Mouse (Mus musculus) kidney, embryonic 14.5 days (tissue): Measurements from ENCODE around the gene Foxn4. TPM values are rescaled to one million over a fixed set of nuclear protein-coding genes. Genes with fewer than 3 reads are reported as not detected.

Source experiments
- ATAC-seq: fragments of 200-750 bp; cut with Nextera tagmentation; 2 replicates; pipeline ENCODE4 v1.8.0; 2017; ENCODE audit warnings: moderate number of reproducible peaks, mild to moderate bottlenecking, moderate TSS enrichment, moderate library complexity; ENCODE audit not compliant: low FRiP score, low TSS enrichment
- H3K27ac ChIP-seq: fragments of 300-500 bp; sonication (generic); 2 replicates; pipeline ENCODE4 v1.5.1; 2014; ENCODE audit warnings: low read depth, mild to moderate bottlenecking, low read length, moderate library complexity, mixed read lengths
- H3K27me3 ChIP-seq: fragments of 300-500 bp; sonication (generic); 2 replicates; pipeline ENCODE4 v1.6.1; 2014; ENCODE audit warnings: mild to moderate bottlenecking, low read length; ENCODE audit not compliant: control insufficient read depth, insufficient read depth
- H3K36me3 ChIP-seq: fragments of 300-500 bp; sonication (generic); 2 replicates; pipeline ENCODE4 v1.6.1; 2014; ENCODE audit warnings: low read length, mixed read lengths; ENCODE audit not compliant: control insufficient read depth, insufficient read depth
- H3K4me1 ChIP-seq: fragments of 300-500 bp; sonication (generic); 2 replicates; pipeline ENCODE4 v1.6.1; 2014; ENCODE audit warnings: low read length, mixed read lengths; ENCODE audit not compliant: control insufficient read depth, insufficient read depth
- H3K4me2 ChIP-seq: fragments of 300-500 bp; sonication (generic); replicated peaks from 2 replicates; pipeline ENCODE4 v1.6.1; 2014; ENCODE audit warnings: low read depth, mild to moderate bottlenecking, low read length
- H3K4me3 ChIP-seq: fragments of 300-500 bp; sonication (generic); 2 replicates; pipeline ENCODE4 v1.5.1; 2014; ENCODE audit warnings: mild to moderate bottlenecking, low read length
- H3K9ac ChIP-seq: fragments of 300-500 bp; sonication (generic); 2 replicates; pipeline ENCODE4 v1.6.1; 2014; ENCODE audit warnings: low read depth, mild to moderate bottlenecking, low read length, moderate library complexity
- H3K9me3 ChIP-seq: fragments of 300-500 bp; sonication (generic); 2 replicates; pipeline ENCODE4 v1.6.1; 2016; ENCODE audit warnings: low read length; ENCODE audit not compliant: control insufficient read depth
- WGBS: fragments of 180-500 bp; shearing (Covaris S2); extraction: QIAGEN DNeasy Blood & Tissue Kit; methylation state at CpG from one replicate; pipeline ENCODE4 v1.1.7; 2014; 5-methylcytosine and 5-hydroxymethylcytosine counted together
- polyA plus RNA-seq: library from polyadenylated mRNA; unstranded; fragments of >200 nt; fragmentation: Nextera tagmentation; extraction: Ambion mirVana; gene quantifications from 2 replicates; pipeline ENCODE4 v1.2.1, GENCODE M21; 2014

Gene Foxn4
- polyA plus RNA-seq, 1 experiment from 2014 or later, result not detected

DNA sequence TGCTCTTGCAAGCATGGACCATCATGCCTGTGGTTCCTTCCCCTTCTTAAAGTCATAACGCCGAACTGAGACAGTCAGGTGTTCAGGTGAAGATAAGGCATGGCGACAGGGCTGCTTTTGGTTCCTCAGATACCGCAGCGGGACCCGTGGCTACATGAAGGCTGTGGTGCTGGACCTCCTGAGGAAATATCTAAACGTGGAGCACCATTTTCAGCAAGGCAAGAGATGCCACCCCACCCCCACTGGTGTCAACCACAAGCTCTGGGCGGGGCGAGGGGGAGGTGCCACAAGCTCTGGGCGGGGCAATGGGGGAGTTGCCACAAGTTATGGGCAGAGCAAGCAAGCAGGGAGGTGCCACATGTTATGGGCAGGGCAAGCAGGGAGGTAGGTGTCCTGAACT, 60.4 kb downstream of the Foxn4 start:
- H3K27me3 ChIP-seq, result no peaks in the 10 kb centered on the region
- no peaks in the 10 kb centered on the region for H3K4me1 ChIP-seq
- no peaks in the 10 kb centered on the region for H3K36me3 ChIP-seq
- no peaks in the 10 kb centered on the region for H3K9me3 ChIP-seq
- H3K9ac ChIP-seq, result no peak overlapping the region
- ATAC-seq, result no peak
- no peak overlapping the region for H3K27ac ChIP-seq
- 77% methylated on average over 10 of the region's 10 CpGs for WGBS
- H3K4me3 ChIP-seq, result no peak overlapping the region
- H3K4me2 ChIP-seq, result no peak overlapping the region

DNA sequence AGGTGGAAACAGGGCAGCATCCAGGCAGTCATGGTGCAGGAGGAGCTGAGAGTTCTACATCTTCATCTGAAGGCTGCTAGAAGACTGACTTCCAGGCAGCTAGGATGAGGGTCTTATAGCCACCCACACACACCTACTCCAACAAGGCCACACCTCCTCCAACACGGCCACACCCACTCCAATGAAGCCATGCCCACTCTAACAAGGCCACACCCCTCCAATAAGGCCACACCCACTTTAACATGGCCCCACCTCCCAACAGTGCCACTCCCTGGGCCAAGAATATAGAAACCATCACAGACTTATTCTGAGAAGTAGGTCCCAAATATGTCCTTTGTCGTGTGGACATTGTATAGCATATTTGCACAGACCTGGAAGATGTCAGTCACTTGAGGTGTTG, 67.4 kb downstream of the Foxn4 start:
- Histone ChIP-seq H3K4me2 (no peak overlapping the region), H3K4me3 (no peak overlapping the region), H3K36me3 (no peaks in the 10 kb centered on the region), H3K4me1 (no peaks in the 10 kb centered on the region), H3K27ac (no peak overlapping the region), H3K9ac (no peak overlapping the region), H3K9me3 (no peaks in the 10 kb centered on the region), H3K27me3 (no peaks in the 10 kb centered on the region)
- no peak for ATAC-seq
- WGBS, result 88% methylated on average over 2 of the region's 2 CpGs

Other genes starting within 250 kb of the Foxn4 start
- gene Usp30, start 208.3 kb downstream of the Foxn4 start, polyA plus RNA-seq, result 9.3 and 10.7 TPM in 2 replicates
- 0.09 TPM in 1 of 2 replicates, not detected in the other for gene Svop, start 182.2 kb downstream of the Foxn4 start, polyA plus RNA-seq
- 11.6 and 13.3 TPM in 2 replicates for gene Alkbh2, start 145.6 kb downstream of the Foxn4 start, polyA plus RNA-seq
- 38.1 and 44.6 TPM in 2 replicates for gene Ung, start 143.4 kb downstream of the Foxn4 start, polyA plus RNA-seq
- gene Acacb, start 127.3 kb downstream of the Foxn4 start, polyA plus RNA-seq, result 4.4 and 4.8 TPM in 2 replicates
- gene Myo1h, start 15.4 kb upstream of the Foxn4 start, polyA plus RNA-seq, result 1.8 and 2.7 TPM in 2 replicates
- 50.7 and 86.2 TPM in 2 replicates for gene Kctd10, start 106.7 kb upstream of the Foxn4 start, polyA plus RNA-seq
- gene Ube3b, start 106.8 kb upstream of the Foxn4 start, polyA plus RNA-seq, result 30.5 and 55.2 TPM in 2 replicates
- 19.0 and 32.9 TPM in 2 replicates for gene Mmab, start 170.3 kb upstream of the Foxn4 start, polyA plus RNA-seq
- 45.0 and 48.3 TPM in 2 replicates for gene Mvk, start 170.5 kb upstream of the Foxn4 start, polyA plus RNA-seq